Mouse (Mus musculus): ENCODE data around the gene Ang5. TPM values are rescaled to one million over a fixed set of nuclear protein-coding genes. Genes with fewer than 3 reads are reported as not detected.
"Not testable (repeated sequence)": the region's sequence is repeated elsewhere in the genome, so short reads cannot be mapped to it uniquely, and the experiment has no call there.

Ang5 gene
- total RNA-seq (2021): not detected
- long read RNA-seq, experiment 1: 0 reads
- long read RNA-seq, experiment 2: 0 reads

- intact Hi-C loops (cut with DNase I); DNase-seq: not testable (repeated sequence)
These were observed at the start of gene Ang5 for GRCm38 (mm10) chr14:43956769-43957168. Gene Ang5 (plus strand): TSS chr14:43957069.

DNA sequence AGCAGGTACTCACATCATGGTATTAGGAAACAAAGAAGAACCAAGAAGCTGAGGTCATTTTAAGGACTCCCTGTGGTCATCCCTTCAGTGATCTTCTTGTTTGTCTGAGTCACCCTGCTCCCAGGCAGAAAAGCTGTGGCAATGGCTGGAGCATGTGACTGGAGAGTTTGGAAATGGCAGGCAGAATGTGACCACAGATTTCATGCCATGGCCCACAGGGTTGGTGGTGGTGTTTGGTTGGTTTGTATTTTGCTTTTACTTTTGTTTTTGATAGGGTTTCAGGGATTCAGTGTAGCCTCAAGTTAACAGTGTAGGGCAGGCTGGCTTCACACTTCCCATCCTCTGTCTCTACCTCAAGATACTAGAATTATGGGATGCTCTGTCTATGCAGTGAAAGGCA is 38.7 kb upstream of the Ang5 start:
- DNase-seq; intact Hi-C loops (cut with DNase I): not testable (repeated sequence)

DNA sequence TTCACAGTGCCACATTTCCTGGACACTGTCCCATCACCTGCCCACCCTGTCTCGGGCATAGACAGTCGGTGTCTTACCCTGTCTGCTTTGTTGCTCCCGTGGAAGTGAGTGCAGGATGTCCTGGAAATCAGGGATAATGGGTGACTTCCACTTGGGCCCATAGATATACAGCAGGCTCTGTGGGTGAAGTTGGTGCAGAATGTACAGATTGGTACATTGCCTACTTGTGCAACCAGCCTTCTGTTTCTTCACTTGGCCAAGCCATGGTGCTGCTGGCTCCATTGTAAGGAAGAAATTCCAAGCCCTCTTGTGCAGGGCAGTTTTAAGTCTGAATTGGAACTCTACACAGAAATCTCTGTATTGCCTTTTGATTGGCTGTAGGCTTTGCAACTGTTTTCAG is 33.4 kb upstream of the Ang5 start, which contains the start of gene Ear10:
Ear10 (minus strand) TSS at position 101 of the 400 bp plus-strand sequence.
- intact Hi-C loops (cut with DNase I): loop anchor here (10.0 kb wide), 1 partner anchor 61 kb away; no protein-coding TSS in a partner anchor
- DNase-seq: not testable (repeated sequence)

DNA sequence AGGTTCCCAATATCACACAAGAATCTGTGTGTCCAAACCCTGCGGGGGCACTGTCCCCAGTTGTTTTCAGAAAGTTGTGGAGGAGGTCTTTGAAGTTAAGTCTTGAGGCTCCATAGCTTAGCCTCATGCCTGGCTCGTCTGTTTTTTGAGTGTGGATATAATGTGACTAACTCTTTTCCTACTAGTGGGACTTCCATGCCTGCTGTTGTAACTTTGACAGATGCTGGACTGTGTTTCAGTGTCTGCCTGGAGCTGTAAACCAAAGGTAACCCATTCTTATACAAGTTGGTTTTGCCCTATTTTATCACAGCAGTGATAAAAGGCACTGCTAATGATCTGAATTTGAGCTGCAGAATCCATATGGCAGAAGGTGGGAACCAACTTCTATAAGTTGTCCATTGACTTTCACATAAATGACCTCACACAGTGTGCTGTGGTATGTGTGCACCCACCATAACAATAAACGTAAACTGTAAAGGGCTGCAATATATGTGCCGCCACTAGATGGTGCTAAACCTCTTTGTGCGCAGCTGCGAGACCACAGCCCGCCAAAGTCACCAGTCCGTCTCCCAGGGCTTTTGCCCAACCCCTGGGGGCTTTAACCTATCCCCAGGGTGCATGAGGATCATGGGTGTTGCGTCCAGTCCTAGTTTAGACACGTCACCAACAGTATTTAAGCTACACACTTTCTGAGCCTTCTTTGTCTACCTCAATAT is 32.0 kb upstream of the Ang5 start, which contains the start of gene Gm8113:
Gm8113 (plus strand) TSS at position 703 of the 716 bp plus-strand sequence.
- intact Hi-C loops (cut with DNase I): loop anchor here (10.0 kb wide), 1 partner anchor 60 kb away; no protein-coding TSS in a partner anchor
- DNase-seq: peak; percentile 5 to 14

GRCm38 (mm10) chr14:43925404-43925950 is 31.4 kb upstream of the Ang5 start:
- intact Hi-C loops (cut with DNase I): loop anchor here (10.0 kb wide), 1 partner anchor 59 kb away; no protein-coding TSS in a partner anchor

GRCm38 (mm10) chr14:43932991-43933390 is 23.9 kb upstream of the Ang5 start:
- DNase-seq; intact Hi-C loops (cut with DNase I): not testable (repeated sequence)

More at GRCm38 (mm10) chr14:43925404-43925950, 31.4 kb upstream of the Ang5 start:
- peak in 1 of 2 experiments; percentile 11 for DNase-seq

DNA sequence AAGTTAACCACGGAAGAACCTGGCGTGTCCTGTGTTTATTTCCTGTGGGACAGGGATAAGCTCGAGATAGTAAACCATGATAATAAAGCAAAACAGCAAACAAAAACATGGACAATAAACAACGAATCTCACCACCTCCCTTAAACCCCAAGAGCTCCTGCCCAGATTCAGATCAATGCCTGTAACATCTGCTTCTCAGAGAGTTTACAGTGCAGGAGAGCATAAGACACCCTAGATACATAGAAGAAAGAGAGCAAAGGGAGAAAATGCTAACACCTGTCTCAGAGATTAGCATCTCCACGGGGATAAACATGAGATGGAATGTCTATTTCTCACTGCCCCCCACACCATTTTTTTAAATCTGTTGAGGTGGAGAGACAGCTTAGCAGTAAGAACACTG is 23.5 kb upstream of the Ang5 start:
- intact Hi-C loops (cut with DNase I); DNase-seq: not testable (repeated sequence)

DNA sequence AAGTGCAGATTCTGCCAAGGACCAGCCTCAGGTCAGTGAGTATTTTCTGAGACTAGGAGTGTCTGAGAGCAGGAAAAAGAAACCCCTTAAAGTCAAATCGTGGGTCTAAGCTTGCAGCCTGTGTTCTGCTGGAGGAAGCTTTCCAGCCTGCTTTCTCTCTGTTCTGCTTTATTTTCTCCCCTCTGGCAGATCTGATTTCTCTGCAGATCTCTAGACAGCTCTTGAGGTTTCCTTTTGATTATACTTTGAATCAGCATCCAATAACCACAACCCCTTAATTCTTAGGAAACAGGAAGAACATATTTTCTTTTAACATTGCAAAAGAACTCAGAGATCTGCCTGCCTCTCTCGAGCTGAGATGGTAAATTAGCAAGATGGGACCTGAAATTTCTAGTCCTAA is 3.5 kb upstream of the Ang5 start:
- DNase-seq; intact Hi-C loops (cut with DNase I): not testable (repeated sequence)

DNA sequence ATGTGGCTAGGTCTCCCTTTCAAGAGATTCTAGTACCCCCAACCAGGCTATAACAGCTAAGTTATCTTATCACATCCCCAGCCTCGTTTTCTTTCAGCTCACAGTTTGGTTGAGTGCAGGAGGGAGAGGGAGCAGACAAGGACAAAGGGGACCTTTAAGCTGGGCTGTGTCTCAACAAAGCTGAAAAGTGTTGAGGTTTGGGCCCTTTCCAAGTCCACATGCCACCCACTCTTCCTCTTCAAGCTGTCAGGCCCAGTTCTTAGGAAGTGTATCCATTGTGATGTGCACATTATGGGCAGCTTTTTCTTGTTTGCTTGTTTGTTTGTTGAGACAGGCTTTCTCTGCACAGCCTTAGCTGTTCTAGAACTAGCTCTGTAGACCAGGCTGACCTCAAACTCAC is 1.8 kb upstream of the Ang5 start:
- intact Hi-C loops (cut with DNase I); DNase-seq: not testable (repeated sequence)

- no peak for DNase-seq
- intact Hi-C loops (cut with DNase I): loop anchor here (10.0 kb wide), 1 partner anchor 59 kb away; the partner anchor contains the start of genes Ear10 and Gm8113
These were observed 26.6 kb downstream of the Ang5 start for GRCm38 (mm10) chr14:43983454-43983853.

DNA sequence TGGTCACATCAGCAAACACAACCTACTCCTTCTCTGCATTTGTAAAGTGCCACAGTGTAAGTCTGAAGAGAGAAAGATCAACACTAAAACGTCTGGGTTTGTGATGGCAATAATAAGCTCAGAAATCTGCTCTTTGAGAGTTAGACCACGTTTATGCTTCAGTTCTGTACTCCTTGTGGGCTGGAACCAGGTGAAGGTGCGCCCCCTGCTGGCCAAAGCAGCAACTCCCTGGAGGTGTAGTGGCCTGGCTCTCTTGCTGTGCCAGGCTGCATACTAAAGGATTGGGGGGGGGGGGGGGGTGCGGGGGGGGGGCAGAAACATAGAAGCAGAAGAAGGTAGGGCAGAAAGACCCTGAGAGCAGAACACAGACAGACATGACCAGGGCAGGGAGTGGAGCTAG is 27.0 kb downstream of the Ang5 start:
- peak; percentile 7 to 15 for DNase-seq
- intact Hi-C loops (cut with DNase I): loop anchor here (10.0 kb wide), 1 partner anchor 59 kb away; the partner anchor contains the start of genes Ear10 and Gm8113

DNA sequence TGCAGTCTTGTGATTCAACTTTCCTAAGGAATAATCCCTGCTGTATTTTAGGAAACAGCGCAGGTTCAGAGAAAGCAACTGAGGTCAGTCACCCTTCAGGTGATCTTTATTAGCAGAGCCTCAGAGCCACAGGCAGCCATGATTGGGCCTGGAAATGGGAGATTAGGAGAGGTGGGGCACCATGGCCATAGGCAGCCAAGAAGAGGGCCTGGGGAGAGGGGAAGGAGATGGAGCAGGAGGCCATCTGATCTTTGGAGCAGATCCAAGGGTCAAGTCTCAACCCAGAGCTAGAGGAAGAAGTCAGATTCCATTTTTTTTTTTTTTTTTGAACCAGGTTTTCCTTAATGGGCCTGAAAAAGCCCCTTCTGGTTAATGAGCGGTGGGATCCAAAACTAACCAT is 29.3 kb downstream of the Ang5 start:
- no peak for DNase-seq
- intact Hi-C loops (cut with DNase I): loop anchor here (10.0 kb wide), 1 partner anchor 61 kb away; the partner anchor contains the start of genes Ear10 and Gm8113

DNA sequence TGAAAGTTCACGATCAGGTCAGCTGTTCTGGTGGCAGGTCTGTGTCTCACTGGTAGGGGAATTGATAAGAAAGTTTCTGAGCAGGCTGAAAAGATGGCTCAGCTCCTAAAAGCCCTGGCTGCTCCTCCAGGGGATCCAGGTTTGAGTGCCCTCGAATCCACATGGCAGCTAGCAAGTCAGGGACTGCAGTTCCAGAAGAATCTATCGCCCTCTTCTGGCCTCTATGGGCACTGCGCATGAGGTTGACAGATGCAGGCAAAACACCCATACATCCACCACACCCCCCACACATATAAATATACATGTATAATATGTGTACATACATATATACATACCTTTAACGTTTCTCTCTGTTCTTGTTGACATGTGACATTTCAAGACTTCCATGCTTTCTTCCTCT is 30.5 kb downstream of the Ang5 start:
- intact Hi-C loops (cut with DNase I): loop anchor here (10.0 kb wide), 1 partner anchor 63 kb away; the partner anchor contains the start of genes Ear10 and Gm8113
- DNase-seq: peak; percentile 41 to 58

GRCm38 (mm10) chr14:43998455-43999000 is 41.7 kb downstream of the Ang5 start:
- intact Hi-C loops (cut with DNase I); DNase-seq: not testable (repeated sequence)

DNA sequence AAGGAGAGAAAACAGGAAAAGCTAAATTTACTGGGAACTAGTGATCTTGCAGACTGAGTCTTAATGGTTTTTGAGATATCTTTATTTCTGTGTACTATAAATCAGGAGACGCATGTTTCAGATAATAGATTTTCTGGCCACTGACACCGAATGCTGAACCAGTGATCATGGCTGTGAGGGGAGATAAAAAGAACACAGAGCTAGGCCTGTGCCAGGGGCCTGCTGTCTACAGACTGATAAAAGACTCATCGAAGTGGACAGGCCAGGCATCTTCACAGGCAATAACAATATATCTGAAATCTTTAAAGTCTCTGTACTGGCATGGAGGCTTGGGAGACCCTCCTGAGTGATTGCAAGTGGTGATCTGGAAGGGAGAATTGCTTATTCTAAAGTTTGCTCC is 44.7 kb downstream of the Ang5 start:
- DNase-seq: no peak
- intact Hi-C loops (cut with DNase I): no loop called here

GRCm38 (mm10) chr14:44002169-44002568 is 45.3 kb downstream of the Ang5 start, which contains the start of gene Ang6:
Gene Ang6 (minus strand): TSS chr14:44002269.
- DNase-seq: no peak
- intact Hi-C loops (cut with DNase I): no loop called here

DNA sequence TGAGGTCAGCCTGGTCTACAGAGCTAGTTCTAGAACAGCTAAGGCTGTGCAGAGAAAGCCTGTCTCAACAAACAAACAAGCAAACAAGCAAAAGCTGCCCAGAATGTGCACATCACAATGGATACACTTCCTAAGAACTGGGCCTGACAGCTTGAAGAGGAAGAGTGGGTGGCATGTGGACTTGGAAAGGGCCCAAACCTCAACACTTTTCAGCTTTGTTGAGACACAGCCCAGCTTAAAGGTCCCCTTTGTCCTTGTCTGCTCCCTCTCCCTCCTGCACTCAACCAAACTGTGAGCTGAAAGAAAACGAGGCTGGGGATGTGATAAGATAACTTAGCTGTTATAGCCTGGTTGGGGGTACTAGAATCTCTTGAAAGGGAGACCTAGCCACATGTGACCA is 51.2 kb downstream of the Ang5 start:
- DNase-seq; intact Hi-C loops (cut with DNase I): not testable (repeated sequence)

DNA sequence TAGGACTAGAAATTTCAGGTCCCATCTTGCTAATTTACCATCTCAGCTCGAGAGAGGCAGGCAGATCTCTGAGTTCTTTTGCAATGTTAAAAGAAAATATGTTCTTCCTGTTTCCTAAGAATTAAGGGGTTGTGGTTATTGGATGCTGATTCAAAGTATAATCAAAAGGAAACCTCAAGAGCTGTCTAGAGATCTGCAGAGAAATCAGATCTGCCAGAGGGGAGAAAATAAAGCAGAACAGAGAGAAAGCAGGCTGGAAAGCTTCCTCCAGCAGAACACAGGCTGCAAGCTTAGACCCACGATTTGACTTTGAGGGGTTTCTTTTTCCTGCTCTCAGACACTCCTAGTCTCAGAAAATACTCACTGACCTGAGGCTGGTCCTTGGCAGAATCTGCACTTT is 52.8 kb downstream of the Ang5 start:
- DNase-seq; intact Hi-C loops (cut with DNase I): not testable (repeated sequence)

Measured in gastrocnemius, postnatal 36 days (tissue).